Mouse (Mus musculus) C2C12 (cell line): ENCODE measurements at regions not wholly inside any gene's neighbourhood (a gene's known extent, or its start where the extent isn't known, plus 50 kb on each side); places are given as distances from the start of the nearest gene placed in this dataset.

Source experiments
- H3K27me3 ChIP-seq: one replicate; pipeline ENCODE4 v1.6.1; 2011; ENCODE audit not compliant: control insufficient read depth, insufficient read depth, insufficient read length
- H3K36me3 ChIP-seq: one replicate; pipeline ENCODE4 v1.6.1; 2011; ENCODE audit not compliant: control insufficient read depth, insufficient read depth
- H3K4me3 ChIP-seq: one replicate; pipeline ENCODE4 v1.5.1; 2011; ENCODE audit warnings: mild to moderate bottlenecking, control low read depth; ENCODE audit not compliant: poor library complexity, insufficient read depth, severe bottlenecking
- H3K79me2 ChIP-seq: one replicate; pipeline ENCODE4 v1.6.1; 2011; ENCODE audit not compliant: control insufficient read depth, insufficient read depth
- H3K79me3 ChIP-seq: one replicate; pipeline ENCODE4 v1.6.1; 2011; ENCODE audit warnings: low read depth, control low read depth
- H3ac ChIP-seq: one replicate; pipeline ENCODE3; 2011; ENCODE audit warnings: low read depth; ENCODE audit not compliant: control insufficient read depth, insufficient read length
- CEBPB ChIP-seq: IDR thresholded peaks from one replicate; pipeline ENCODE4 v1.6.1; 2011; ENCODE audit warnings: low read depth, mild to moderate bottlenecking, control low read depth, moderate library complexity
- CTCF ChIP-seq: IDR thresholded peaks from one replicate; pipeline ENCODE4 v1.5.1; 2011; ENCODE audit not compliant: control insufficient read depth, insufficient read depth, insufficient read length
- FOSL1 ChIP-seq: IDR thresholded peaks from one replicate; pipeline ENCODE4 v1.8.0; 2011; ENCODE audit warnings: mild to moderate bottlenecking, low read length; ENCODE audit not compliant: poor library complexity, insufficient read depth, severe bottlenecking
- MAX ChIP-seq: IDR thresholded peaks from one replicate; pipeline ENCODE4 v1.6.1; 2011; ENCODE audit warnings: mild to moderate bottlenecking, control low read depth
- MYOD1 ChIP-seq: IDR thresholded peaks from one replicate; pipeline ENCODE4 v1.6.1; 2011; ENCODE audit warnings: low read depth; ENCODE audit not compliant: control insufficient read depth, insufficient read length
- MYOG ChIP-seq: IDR thresholded peaks from one replicate; pipeline ENCODE4 v1.6.1; 2011; ENCODE audit not compliant: control insufficient read depth, insufficient read length; ENCODE audit errors: extremely low read depth
- USF1 ChIP-seq: IDR thresholded peaks from one replicate; pipeline ENCODE4 v1.6.1; 2011; ENCODE audit warnings: low read depth, mild to moderate bottlenecking, control low read depth, moderate library complexity

- Histone ChIP-seq H3K27me3 (no peaks in the 10 kb centered on the region), H3K79me3 (no peaks in the 10 kb centered on the region), H3K4me3 (no peak overlapping the region), H3ac (no peak overlapping the region), H3K79me2 (no peaks in the 10 kb centered on the region), H3K36me3 (no peaks in the 10 kb centered on the region)
- TF ChIP-seq CTCF (no peak), MAX (no peak), MYOG (no peak), FOSL1 (no peak), CEBPB (no peak), USF1 (no peak)
Observed at GRCm38 (mm10) chr7:111163861-111164260, 81.0 kb upstream of the Eif4g2 start.

GRCm38 (mm10) chr7:111163321-111163720 is 80.5 kb upstream of the Eif4g2 start:
- no peaks in the 10 kb centered on the region for H3K79me2 ChIP-seq
- no peaks in the 10 kb centered on the region for H3K79me3 ChIP-seq
- no peak overlapping the region for H3ac ChIP-seq
- TF ChIP-seq FOSL1, result no peak
- no peak for TF ChIP-seq CTCF
- TF ChIP-seq MYOD1, result no peak
- TF ChIP-seq MYOG, result no peak
- no peak for TF ChIP-seq USF1
- TF ChIP-seq CEBPB, result no peak
- TF ChIP-seq MAX, result no peak
- no peaks in the 10 kb centered on the region for H3K36me3 ChIP-seq
- H3K4me3 ChIP-seq, result no peak overlapping the region
- H3K27me3 ChIP-seq, result no peaks in the 10 kb centered on the region

GRCm38 (mm10) chr7:111158791-111159286 is 76.0 kb upstream of the Eif4g2 start:
- H3K79me3 ChIP-seq, result peaks cover 4% of the 10 kb centered on the region
- H3K36me3 ChIP-seq, result no peaks in the 10 kb centered on the region
- H3K4me3 ChIP-seq, result no peak overlapping the region
- H3K27me3 ChIP-seq, result no peaks in the 10 kb centered on the region
- no peak for TF ChIP-seq MAX
- TF ChIP-seq FOSL1, result no peak
- TF ChIP-seq CTCF, result no peak
- TF ChIP-seq CEBPB, result no peak
- H3ac ChIP-seq, result no peak overlapping the region
- no peaks in the 10 kb centered on the region for H3K79me2 ChIP-seq

- H3ac ChIP-seq, result no peak overlapping the region
- no peaks in the 10 kb centered on the region for H3K27me3 ChIP-seq
- no peaks in the 10 kb centered on the region for H3K36me3 ChIP-seq
- no peaks in the 10 kb centered on the region for H3K79me2 ChIP-seq
- TF ChIP-seq MAX (no peak), CTCF (no peak), USF1 (no peak), FOSL1 (no peak), MYOG (no peak), CEBPB (no peak), MYOD1 (no peak)
- peaks cover 4% of the 10 kb centered on the region for H3K79me3 ChIP-seq
- no peak overlapping the region for H3K4me3 ChIP-seq
Observed at GRCm38 (mm10) chr7:111157754-111158325, 75.0 kb upstream of the Eif4g2 start.

GRCm38 (mm10) chr7:111157287-111157686 is 74.5 kb upstream of the Eif4g2 start:
- H3K79me2 ChIP-seq, result no peaks in the 10 kb centered on the region
- peaks cover 4% of the 10 kb centered on the region for H3K79me3 ChIP-seq
- TF ChIP-seq FOSL1, result peak; percentile 10
- TF ChIP-seq USF1, result no peak
- no peak for TF ChIP-seq CEBPB
- no peak for TF ChIP-seq MAX
- no peak for TF ChIP-seq MYOG
- TF ChIP-seq CTCF, result no peak
- no peak for TF ChIP-seq MYOD1
- no peaks in the 10 kb centered on the region for H3K27me3 ChIP-seq
- no peak overlapping the region for H3ac ChIP-seq
- H3K4me3 ChIP-seq, result peak overlapping the region; percentile 12
- no peaks in the 10 kb centered on the region for H3K36me3 ChIP-seq

GRCm38 (mm10) chr7:111156472-111157231 is 73.8 kb upstream of the Eif4g2 start:
- H3K79me2 ChIP-seq, result no peaks in the 10 kb centered on the region
- TF ChIP-seq MAX, result peak; percentile 65
- TF ChIP-seq CTCF, result no peak
- peak; percentile 11 for TF ChIP-seq MYOD1
- no peaks in the 10 kb centered on the region for H3K36me3 ChIP-seq
- H3K4me3 ChIP-seq, result peak overlapping the region; percentile 12
- peak overlapping the region; percentile 26 for H3ac ChIP-seq
- peaks cover 4% of the 10 kb centered on the region for H3K79me3 ChIP-seq
- no peaks in the 10 kb centered on the region for H3K27me3 ChIP-seq
